Mouse (Mus musculus) activated CD4-positive, CD25-positive, alpha-beta regulatory T cell (primary cell): ENCODE data around the gene Slx4. TPM values are rescaled to one million over a fixed set of nuclear protein-coding genes. Genes with fewer than 3 reads are reported as not detected.

Experiments
- polyA plus RNA-seq, 2 experiments: library from polyadenylated mRNA; unstranded; fragments of 100-300 nt; shearing (Covaris generic); gene quantifications; one replicate each; pipeline ENCODE4 v1.2.1; 2017

The Slx4 gene
- polyA plus RNA-seq: 10 to 100 TPM; 23.3 to 28.5 TPM

DNA sequence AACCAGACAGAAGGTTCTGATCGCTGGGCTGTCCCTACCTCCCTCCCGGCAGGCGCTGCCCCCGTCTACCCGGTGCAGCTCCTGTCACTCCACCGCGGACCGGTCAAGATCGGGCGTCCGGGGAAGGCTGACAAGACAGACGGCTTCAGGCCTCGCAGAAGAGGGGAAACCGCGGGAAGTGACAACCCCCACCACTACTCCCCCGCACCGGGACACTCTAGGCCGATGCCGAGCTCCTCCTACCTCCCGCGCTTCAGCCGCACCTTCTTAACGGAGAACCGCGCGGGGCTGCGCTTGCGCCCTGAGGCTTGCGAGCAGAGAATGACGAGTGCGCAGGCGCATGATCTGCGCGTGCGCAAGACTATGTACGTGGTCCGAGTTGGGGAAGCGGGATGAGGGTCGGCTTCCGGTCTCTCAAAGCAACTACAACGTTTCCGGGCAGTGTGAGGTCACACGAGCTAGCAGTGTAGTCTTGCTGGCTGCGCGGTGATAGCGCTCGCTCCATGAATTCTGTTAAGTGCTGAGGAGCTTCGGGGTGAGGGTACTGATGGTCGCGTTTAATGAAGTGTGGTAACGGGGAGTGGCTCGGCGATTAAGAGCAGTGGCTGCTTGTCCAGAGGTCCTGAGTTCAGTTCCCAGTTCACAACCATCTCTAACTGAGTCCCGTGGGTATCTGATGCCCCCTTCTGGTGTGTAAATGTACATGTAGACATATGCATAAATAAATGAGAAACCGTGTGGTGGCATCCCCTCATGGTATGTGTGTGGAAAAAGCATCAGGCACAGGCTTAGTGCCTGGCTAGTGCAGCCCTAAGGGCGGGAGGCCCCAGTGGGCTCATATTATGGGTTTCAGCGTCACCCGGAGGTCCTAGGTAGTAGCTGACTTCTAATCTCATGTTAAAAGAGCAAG is at the start of gene Slx4:
Gene Slx4, minus strand, starts transcription at position 282 of the 910 bp plus-strand sequence.

DNA sequence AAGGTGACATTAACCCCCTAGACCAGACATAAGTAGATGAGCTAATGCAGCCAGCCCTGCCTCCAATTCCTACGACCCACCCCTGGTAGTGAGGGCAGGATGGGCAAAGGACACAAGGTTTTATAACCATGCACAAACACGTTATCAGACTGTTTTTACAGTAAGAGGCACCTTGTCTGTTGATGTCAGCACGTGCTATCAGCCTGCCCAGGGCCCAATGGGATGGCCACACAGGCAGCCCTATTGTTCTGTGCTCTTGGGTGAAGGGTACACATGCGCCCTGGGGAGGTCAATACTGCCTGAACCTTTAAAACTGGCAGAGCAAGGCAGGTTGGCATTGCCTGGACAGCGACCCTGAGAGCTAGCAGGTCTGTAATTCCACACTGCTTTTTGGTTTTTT is 33.2 kb upstream of the Slx4 start, which contains the start of gene Dnase1:
Gene Dnase1, plus strand, starts transcription at position 136 of the 400 bp plus-strand sequence.

DNA sequence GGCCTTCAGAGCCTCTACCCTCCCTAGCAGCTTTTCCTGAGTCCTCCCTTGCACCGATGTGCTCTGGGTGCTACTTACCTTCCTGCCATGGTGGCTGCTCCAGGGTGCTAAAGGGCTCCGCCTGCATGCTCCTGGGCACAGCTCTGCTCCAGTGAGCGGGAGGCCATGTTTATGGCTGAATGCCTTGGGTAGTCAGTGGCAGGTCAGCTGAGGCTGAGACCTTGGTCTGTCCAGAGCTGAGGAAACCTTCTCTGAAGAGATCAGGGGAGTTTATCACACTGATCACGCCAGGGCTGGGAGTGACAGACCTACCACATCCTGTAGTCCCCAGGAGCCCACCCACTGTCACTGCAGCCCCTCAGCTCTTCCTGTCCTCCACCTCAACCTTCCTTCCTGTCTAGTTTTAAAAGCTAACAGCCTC is 27.3 kb downstream of the Slx4 start, which contains the start of gene Nlrc3:
Gene Nlrc3, minus strand, starts transcription at position 382 of the 421 bp plus-strand sequence.

Other genes starting within 250 kb of the Slx4 start
- gene Olfr15, start 172.9 kb downstream of the Slx4 start, polyA plus RNA-seq: under 1 TPM in 1 of 2 experiments, not detected in 1; 0.34 TPM
- under 1 TPM; 0.26 to 0.76 TPM for gene Zfp174, start 156.5 kb downstream of the Slx4 start, polyA plus RNA-seq
- gene Naa60, start 131.4 kb downstream of the Slx4 start, polyA plus RNA-seq: 100 to 1,000 TPM; 119 to 143 TPM
- gene Zfp597, start 119.2 kb downstream of the Slx4 start, polyA plus RNA-seq: 10 to 100 TPM; 13.1 TPM
- gene Gm20695, start 119.1 kb downstream of the Slx4 start, polyA plus RNA-seq: under 1 TPM; 0.52 to 0.99 TPM
- 10 to 100 TPM in 1 of 2 experiments, 1 to 10 TPM in 1; 7.5 to 13.9 TPM for gene 1700037C18Rik, start 95.1 kb downstream of the Slx4 start, polyA plus RNA-seq
- 10 to 100 TPM; 28.7 to 35.2 TPM for gene Cluap1, start 95.0 kb downstream of the Slx4 start, polyA plus RNA-seq
- gene Nlrc3, start 27.1 kb downstream of the Slx4 start, polyA plus RNA-seq: 10 to 100 TPM; 62.3 to 62.9 TPM
- gene Dnase1, start 33.2 kb upstream of the Slx4 start, polyA plus RNA-seq: 1 to 10 TPM; 3.0 to 3.9 TPM
- gene Trap1, start 74.1 kb upstream of the Slx4 start, polyA plus RNA-seq: 10 to 100 TPM; 55.3 to 62.9 TPM
- gene Crebbp, start 210.2 kb upstream of the Slx4 start, polyA plus RNA-seq: 10 to 100 TPM; 25.5 to 31.7 TPM